In genomic region chr14:105819534-105819933, GRCm38 (mm10) we compare ENCODE assay signal across 26 mouse cellular contexts.
A peak's percentile ranks its signal among the peaks of the same experiment; 100 is the strongest.
DNase-seq lines count a peak whose midpoint lies in the region; ATAC-seq and TF ChIP-seq lines count a peak whose summit lies in the region.
"Had no signal": no experiment of that assay in that cellular context is flagged by ENCODE, and none has a peak within 500 bp of the region (broad histone marks: within the 10 kb centered on the region; RNA-seq: fewer than 3 reads in every experiment).

No protein-coding gene starts in this region.

- H3K9me3 ChIP-seq in lung, embryonic 14.5 days (ENCODE audit: low read depth, low read length): no peaks in the 10 kb centered on the region
- H3K9me3 ChIP-seq in E14TG2a.4 (ENCODE audit: low read length): 0 out of 2 replicates have a peak, but pooled peaks cover 3% of the 10 kb centered on the region
- H3K9me3 ChIP-seq: embryonic facial prominence, embryonic 13.5 days; forebrain, embryonic 15.5 days; limb, embryonic 13.5 days; liver, embryonic 12.5 days; midbrain, embryonic 13.5 days had no signal

- H3K9ac ChIP-seq in heart, adult 2 months (ENCODE audit: low read depth, low read length): no peak overlapping the region
- H3K9ac ChIP-seq in lung, embryonic 14.5 days: no peak overlapping the region
- H3K9ac ChIP-seq: embryonic facial prominence, embryonic 13.5 days; forebrain, embryonic 15.5 days; heart, embryonic 13.5 days; limb, embryonic 13.5 days; liver, embryonic 12.5 days; lung, embryonic 15.5 days; midbrain, embryonic 13.5 days had no signal

- intact Hi-C loops in heart, adult 2 months (cut with DNase I): no loop called here

- no peak overlapping the region for H3K4me3 ChIP-seq in heart, adult 2 months
- no peak overlapping the region for H3K4me3 ChIP-seq in lung, embryonic 14.5 days (ENCODE audit: low read depth, low read length)
- no peak overlapping the region for H3K4me3 ChIP-seq in lung, adult 2 months (replicated peaks; ENCODE audit: extremely low read depth, low read depth, low read length)
- H3K4me3 ChIP-seq in E14TG2a.4 (replicated peaks; ENCODE audit: low read length): no peak overlapping the region
- H3K4me3 ChIP-seq: embryonic facial prominence, embryonic 13.5 days; forebrain, embryonic 10.5 days; forebrain, embryonic 15.5 days; heart, embryonic 13.5 days; limb, embryonic 13.5 days; liver, embryonic 12.5 days; lung, embryonic 15.5 days; midbrain, embryonic 13.5 days had no signal

- TF ChIP-seq POLR2A in heart, adult 2 months (IDR thresholded peaks at IDR 0.05; ENCODE audit: insufficient read depth, low read depth, low read length): no peak
- no peak for TF ChIP-seq POLR2A in lung, adult 2 months (IDR thresholded peaks at IDR 0.05; ENCODE audit: borderline replicate concordance, extremely low read depth, low read depth, low read length)

- no peak overlapping the region for H3K27ac ChIP-seq in heart, adult 2 months
- H3K27ac ChIP-seq in lung, embryonic 14.5 days (ENCODE audit: low read depth): no peak overlapping the region
- H3K27ac ChIP-seq: embryonic facial prominence, embryonic 13.5 days; forebrain, embryonic 10.5 days; forebrain, embryonic 15.5 days; heart, embryonic 13.5 days; kidney, postnatal 0 days; limb, embryonic 13.5 days; liver, embryonic 12.5 days; lung, embryonic 15.5 days; midbrain, embryonic 13.5 days had no signal

- H3K36me3 ChIP-seq in heart, adult 2 months (ENCODE audit: control insufficient read depth, insufficient read depth, low read length): no peaks in the 10 kb centered on the region
- no peaks in the 10 kb centered on the region for H3K36me3 ChIP-seq in lung, embryonic 14.5 days (ENCODE audit: insufficient read depth)
- no peaks in the 10 kb centered on the region for H3K36me3 ChIP-seq in E14TG2a.4 (ENCODE audit: insufficient read depth, low read length)
- H3K36me3 ChIP-seq: embryonic facial prominence, embryonic 13.5 days; forebrain, embryonic 10.5 days; forebrain, embryonic 15.5 days; heart, embryonic 13.5 days; limb, embryonic 13.5 days; liver, embryonic 12.5 days; lung, embryonic 15.5 days; midbrain, embryonic 13.5 days had no signal

- no peaks in the 10 kb centered on the region for H3K4me1 ChIP-seq in heart, adult 2 months (ENCODE audit: control insufficient read depth, insufficient read depth, low read length)
- peaks cover 3% of the 10 kb centered on the region; the same call in 1 of the 2 replicates for H3K4me1 ChIP-seq in lung, embryonic 14.5 days (ENCODE audit: insufficient read depth)
- no peaks in the 10 kb centered on the region for H3K4me1 ChIP-seq in lung, adult 2 months (ENCODE audit: control insufficient read depth, insufficient read depth, low read length)
- H3K4me1 ChIP-seq in E14TG2a.4 (replicated peaks; ENCODE audit: low read depth, low read length): peaks cover 21% of the 10 kb centered on the region
- H3K4me1 ChIP-seq: embryonic facial prominence, embryonic 13.5 days; liver, embryonic 12.5 days had no signal

- DNase-seq in heart, adult 2 months: no peak
- DNase-seq in heart, postnatal 4 days: no peak
- no peak for DNase-seq in lung, embryonic 14.5 days
- DNase-seq in lung, adult 2 months: no peak
- peak; percentile 47 for DNase-seq in ZHBTc4 (ENCODE audit: low read depth, low spot score)
- DNase-seq in adrenal gland, adult (ENCODE audit: inconsistent age in 2 of 2, low spot score in 1 of 2): no peak
- DNase-seq: adrenal gland, postnatal 36 days; cerebellum, adult 18-20 months; cerebellum, postnatal 10 days; heart, postnatal 14 days; kidney, adult 8-10 months; lung, postnatal 36 days; right cerebral cortex, adult 18-20 months; thymus, adult 2 months; thymus, postnatal 36 days had no signal

- no peak for TF ChIP-seq EP300 in heart, adult 2 months (IDR thresholded peaks at IDR 0.05; ENCODE audit: insufficient read depth, low read depth, low read length)

- WGBS in heart, adult 2 months: 98% methylated on average over 2 of the region's 2 CpGs
- WGBS in lung, embryonic 14.5 days: 88% methylated on average over 2 of the region's 2 CpGs
- 96% methylated on average over 2 of the region's 2 CpGs for WGBS in lung, adult 2 months

- no peak overlapping the region for H3K4me2 ChIP-seq in lung, embryonic 14.5 days
- H3K4me2 ChIP-seq: embryonic facial prominence, embryonic 13.5 days; forebrain, embryonic 15.5 days; heart, embryonic 13.5 days; limb, embryonic 13.5 days; liver, embryonic 12.5 days; lung, embryonic 15.5 days; midbrain, embryonic 13.5 days had no signal

- ATAC-seq in lung, embryonic 14.5 days (ENCODE audit: insufficient read depth): no peak
- ATAC-seq: forebrain, embryonic 15.5 days; hindbrain, embryonic 16.5 days; liver, embryonic 12.5 days; midbrain, embryonic 13.5 days had no signal

- TF ChIP-seq CTCF in heart, adult 2 months (IDR thresholded peaks at IDR 0.05): peak; percentile 31
- 0 out of 2 replicates have a peak, but pooled peaks have one; percentile 5 for TF ChIP-seq CTCF in lung, embryonic 14.5 days (IDR thresholded peaks at IDR 0.05; ENCODE audit: low read depth)
- TF ChIP-seq CTCF in lung, adult 2 months (IDR thresholded peaks at IDR 0.05; ENCODE audit: insufficient read depth, low read length): no peak
- peak; percentile 58 for TF ChIP-seq CTCF in E14TG2a.4 (conservative IDR thresholded peaks at IDR 0.05; ENCODE audit: low read length)

- H3K79me2 ChIP-seq in heart, adult 2 months (replicated peaks; ENCODE audit: control insufficient read depth, insufficient read depth, low read length): no peaks in the 10 kb centered on the region

- H3K27me3 ChIP-seq in heart, adult 2 months (ENCODE audit: control insufficient read depth, insufficient read depth, low read length): no peaks in the 10 kb centered on the region
- H3K27me3 ChIP-seq in lung, embryonic 14.5 days (ENCODE audit: insufficient read depth, low read length): no peaks in the 10 kb centered on the region
- H3K27me3 ChIP-seq in E14TG2a.4 (ENCODE audit: insufficient read depth, low read length): 0 out of 2 replicates have a peak, but pooled peaks cover 2% of the 10 kb centered on the region
- H3K27me3 ChIP-seq: forebrain, embryonic 15.5 days; limb, embryonic 13.5 days; lung, embryonic 15.5 days; midbrain, embryonic 13.5 days had no signal
